Mouse (Mus musculus) thymus, postnatal 14 days (tissue): ENCODE measurements around the gene Mustn1.

ENCODE experiments used
- DNase-seq: peaks from one replicate; pipeline ENCODE4 v3.0.0; 2021

Mustn1 gene

GRCm38 (mm10) chr14:30878958-30879571 is at the start of gene Mustn1:
Gene Mustn1, plus strand, starts transcription at chr14:30879200.
- DNase-seq = no peak

GRCm38 (mm10) chr14:30837416-30837996 is 41.5 kb upstream of the Mustn1 start:
- DNase-seq = no peak

GRCm38 (mm10) chr14:30843701-30844100 is 35.3 kb upstream of the Mustn1 start:
- DNase-seq = no peak

- DNase-seq = no peak
Observed at GRCm38 (mm10) chr14:30850504-30850903, 28.5 kb upstream of the Mustn1 start.

GRCm38 (mm10) chr14:30852325-30852724 is 26.7 kb upstream of the Mustn1 start:
- DNase-seq = no peak

- DNase-seq = no peak
Observed at GRCm38 (mm10) chr14:30855316-30855715, 23.7 kb upstream of the Mustn1 start.

- no peak for DNase-seq
Observed at GRCm38 (mm10) chr14:30856885-30857507, 22.0 kb upstream of the Mustn1 start.

- DNase-seq = peak; percentile 16
Observed at GRCm38 (mm10) chr14:30857990-30858389, 21.0 kb upstream of the Mustn1 start.

GRCm38 (mm10) chr14:30861421-30862125 is 17.4 kb upstream of the Mustn1 start:
- DNase-seq = no peak

GRCm38 (mm10) chr14:30862368-30862767 is 16.6 kb upstream of the Mustn1 start:
- no peak for DNase-seq

- DNase-seq = no peak
Observed at GRCm38 (mm10) chr14:30865311-30865710, 13.7 kb upstream of the Mustn1 start.

GRCm38 (mm10) chr14:30867042-30867441 is 12.0 kb upstream of the Mustn1 start:
- peak; percentile 65 for DNase-seq

GRCm38 (mm10) chr14:30868826-30869225 is 10.2 kb upstream of the Mustn1 start:
- no peak for DNase-seq

GRCm38 (mm10) chr14:30869391-30869801 is 9.6 kb upstream of the Mustn1 start:
- DNase-seq = no peak

GRCm38 (mm10) chr14:30870206-30871147 is 8.5 kb upstream of the Mustn1 start:
- no peak for DNase-seq

- no peak for DNase-seq
Observed at GRCm38 (mm10) chr14:30874095-30874700, 4.8 kb upstream of the Mustn1 start.

- no peak for DNase-seq
Observed at GRCm38 (mm10) chr14:30875130-30875865, 3.7 kb upstream of the Mustn1 start.

- DNase-seq = no peak
Observed at GRCm38 (mm10) chr14:30875955-30876354, 3.0 kb upstream of the Mustn1 start.

- no peak for DNase-seq
Observed at GRCm38 (mm10) chr14:30876451-30876850, 2.5 kb upstream of the Mustn1 start.

GRCm38 (mm10) chr14:30877827-30878226 is 1.2 kb upstream of the Mustn1 start:
- no peak for DNase-seq

- no peak for DNase-seq
Observed at GRCm38 (mm10) chr14:30879794-30880193, 794 bp downstream of the Mustn1 start.
